Mouse (Mus musculus): ENCODE data around the gene Gm15262. TPM values are rescaled to one million over a fixed set of nuclear protein-coding genes. Genes with fewer than 3 reads are reported as not detected.

Gm15262 gene
- not detected for polyA plus RNA-seq (2014; fragmentation: Illumina TruSeq; extraction: RNeasy Lipid Tissue Mini Kit (QIAGEN cat#74804); ENCODE audit: low read depth, low replicate concordance)

GRCm38 (mm10) chrX:161287156-161287555 is at the start of gene Gm15262:
TSS of gene Gm15262 (plus strand) at chrX:161287456.

Other genes starting within 250 kb of the Gm15262 start
- 0.34 TPM for gene Scml2, start 170.3 kb upstream of the Gm15262 start, polyA plus RNA-seq (2014; fragmentation: Illumina TruSeq; extraction: RNeasy Lipid Tissue Mini Kit (QIAGEN cat#74804); ENCODE audit: low read depth, low replicate concordance)

Measured in liver, adult 10 weeks (tissue).